Mouse (Mus musculus): ENCODE data around the gene Arid1b. TPM values are rescaled to one million over a fixed set of nuclear protein-coding genes. Genes with fewer than 3 reads are reported as not detected.

The Arid1b gene
- polyA plus RNA-seq, 1 experiment from 2014 or later: 22.6 TPM

DNA sequence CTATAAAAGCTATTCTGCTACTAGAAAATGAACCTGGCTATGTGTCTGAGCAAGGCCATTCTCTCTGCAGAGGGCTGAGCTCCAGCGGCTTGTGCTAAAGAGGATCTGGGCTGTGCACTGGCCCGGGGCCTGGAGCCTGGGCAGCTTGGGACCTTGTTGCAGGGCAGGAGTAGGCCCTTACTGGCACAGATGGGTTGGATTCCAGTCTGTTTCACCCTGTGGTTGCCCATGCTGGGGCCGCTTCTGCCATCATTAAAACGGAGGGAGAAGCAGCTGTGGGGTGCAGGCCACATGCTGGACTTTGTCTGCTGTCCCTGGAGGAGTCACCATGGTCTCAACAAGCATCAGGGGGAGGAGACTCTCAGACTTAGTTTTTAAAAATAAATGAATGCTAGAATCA, 303.4 kb downstream of the Arid1b start:
- Histone ChIP-seq H3K4me2 (replicated peaks; ENCODE audit: low read depth, low read length) (no peak overlapping the region), H3K9me3 (ENCODE audit: control insufficient read depth, low read depth, low read length) (no peaks in the 10 kb centered on the region), H3K27ac (ENCODE audit: low read length) (no peak overlapping the region), H3K9ac (replicated peaks; ENCODE audit: low read depth, low read length) (no peak overlapping the region), H3K4me3 (ENCODE audit: low read depth, low read length) (no peak overlapping the region), H3K27me3 (ENCODE audit: control insufficient read depth, insufficient read depth, low read length) (no peaks in the 10 kb centered on the region), H3K4me1 (ENCODE audit: control insufficient read depth, insufficient read depth, low read length) (peaks cover 24% of the 10 kb centered on the region), H3K36me3 (ENCODE audit: control insufficient read depth, insufficient read depth, low read length) (no peaks in the 10 kb centered on the region; the same call in none of the 2 replicates)
- ATAC-seq (ENCODE audit: insufficient number of reproducible peaks, insufficient read depth, low FRiP score, low read depth): no peak
- WGBS: 93% methylated on average over 4 of the region's 4 CpGs

DNA sequence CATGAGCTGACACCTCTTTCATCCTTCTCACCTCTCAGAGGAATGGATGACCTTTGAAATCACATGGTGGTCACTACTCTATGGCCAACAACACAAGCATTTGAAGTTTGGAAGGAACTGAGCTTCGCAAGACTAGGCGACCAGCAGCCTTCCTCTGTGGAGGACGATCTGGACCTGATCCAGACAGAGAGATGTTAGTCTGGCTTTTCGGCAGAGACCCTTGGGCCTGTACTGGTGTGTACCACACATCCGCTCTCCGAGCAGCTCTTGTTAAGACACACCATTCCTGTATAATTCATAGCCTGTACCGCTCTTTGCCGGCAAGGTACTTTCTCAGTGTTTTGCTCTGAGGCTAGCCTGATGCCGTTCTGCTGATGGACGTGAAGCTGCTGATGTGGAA, 303.9 kb downstream of the Arid1b start:
- H3K9ac ChIP-seq (replicated peaks; ENCODE audit: low read depth, low read length): no peak overlapping the region
- no peak overlapping the region for H3K4me3 ChIP-seq (ENCODE audit: low read depth, low read length)
- H3K27me3 ChIP-seq (ENCODE audit: control insufficient read depth, insufficient read depth, low read length): no peaks in the 10 kb centered on the region
- no peak for ATAC-seq (ENCODE audit: insufficient number of reproducible peaks, insufficient read depth, low FRiP score, low read depth)
- no peak overlapping the region for H3K27ac ChIP-seq (ENCODE audit: low read length)
- H3K4me2 ChIP-seq (replicated peaks; ENCODE audit: low read depth, low read length): no peak overlapping the region
- no peaks in the 10 kb centered on the region; the same call in none of the 2 replicates for H3K36me3 ChIP-seq (ENCODE audit: control insufficient read depth, insufficient read depth, low read length)
- no peaks in the 10 kb centered on the region for H3K9me3 ChIP-seq (ENCODE audit: control insufficient read depth, low read depth, low read length)
- 78% methylated on average over 10 of the region's 10 CpGs for WGBS
- H3K4me1 ChIP-seq (ENCODE audit: control insufficient read depth, insufficient read depth, low read length): peaks cover 24% of the 10 kb centered on the region

DNA sequence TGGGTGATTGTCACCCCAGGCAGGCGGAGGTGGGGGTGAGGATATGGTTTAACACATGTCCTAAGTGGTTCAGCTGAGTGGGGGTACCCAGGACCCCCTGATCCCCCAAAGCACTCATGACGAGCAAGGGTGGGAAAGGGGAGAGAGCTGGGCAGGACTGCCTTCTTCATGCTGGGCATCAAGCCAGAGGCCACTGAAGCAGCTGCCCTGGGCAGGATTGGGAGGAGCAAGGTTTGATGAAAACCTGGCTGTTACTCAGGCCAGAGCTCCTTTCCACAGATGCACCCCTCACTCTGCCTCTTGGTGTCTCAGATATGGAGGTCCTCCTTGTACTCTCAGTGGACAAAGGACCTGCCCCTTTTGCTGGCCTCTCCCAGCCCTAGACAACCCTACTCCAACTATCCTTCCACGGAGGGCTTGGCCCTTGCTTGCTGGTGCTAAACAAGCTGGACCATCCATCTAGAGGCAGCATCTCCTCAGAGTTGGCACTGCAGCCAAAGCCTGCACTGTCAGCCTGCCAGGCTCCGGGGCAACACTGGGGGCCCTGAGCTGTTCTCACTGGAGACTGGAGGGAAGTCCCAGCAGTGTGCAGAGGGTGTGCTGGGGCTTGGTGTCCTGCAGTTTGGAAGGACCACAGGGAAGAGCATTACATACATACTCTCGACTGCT, 304.9 kb downstream of the Arid1b start:
- no peak for ATAC-seq (ENCODE audit: insufficient number of reproducible peaks, insufficient read depth, low FRiP score, low read depth)
- no peak overlapping the region for H3K27ac ChIP-seq (ENCODE audit: low read length)
- H3K27me3 ChIP-seq (ENCODE audit: control insufficient read depth, insufficient read depth, low read length): no peaks in the 10 kb centered on the region
- H3K4me3 ChIP-seq (ENCODE audit: low read depth, low read length): no peak overlapping the region
- H3K9me3 ChIP-seq (ENCODE audit: control insufficient read depth, low read depth, low read length): no peaks in the 10 kb centered on the region
- WGBS: 80% methylated on average over 5 of the region's 5 CpGs
- H3K4me1 ChIP-seq (ENCODE audit: control insufficient read depth, insufficient read depth, low read length): peaks cover 23% of the 10 kb centered on the region
- no peak overlapping the region for H3K9ac ChIP-seq (replicated peaks; ENCODE audit: low read depth, low read length)
- H3K36me3 ChIP-seq (ENCODE audit: control insufficient read depth, insufficient read depth, low read length): no peaks in the 10 kb centered on the region; the same call in none of the 2 replicates
- no peak overlapping the region for H3K4me2 ChIP-seq (replicated peaks; ENCODE audit: low read depth, low read length)

DNA sequence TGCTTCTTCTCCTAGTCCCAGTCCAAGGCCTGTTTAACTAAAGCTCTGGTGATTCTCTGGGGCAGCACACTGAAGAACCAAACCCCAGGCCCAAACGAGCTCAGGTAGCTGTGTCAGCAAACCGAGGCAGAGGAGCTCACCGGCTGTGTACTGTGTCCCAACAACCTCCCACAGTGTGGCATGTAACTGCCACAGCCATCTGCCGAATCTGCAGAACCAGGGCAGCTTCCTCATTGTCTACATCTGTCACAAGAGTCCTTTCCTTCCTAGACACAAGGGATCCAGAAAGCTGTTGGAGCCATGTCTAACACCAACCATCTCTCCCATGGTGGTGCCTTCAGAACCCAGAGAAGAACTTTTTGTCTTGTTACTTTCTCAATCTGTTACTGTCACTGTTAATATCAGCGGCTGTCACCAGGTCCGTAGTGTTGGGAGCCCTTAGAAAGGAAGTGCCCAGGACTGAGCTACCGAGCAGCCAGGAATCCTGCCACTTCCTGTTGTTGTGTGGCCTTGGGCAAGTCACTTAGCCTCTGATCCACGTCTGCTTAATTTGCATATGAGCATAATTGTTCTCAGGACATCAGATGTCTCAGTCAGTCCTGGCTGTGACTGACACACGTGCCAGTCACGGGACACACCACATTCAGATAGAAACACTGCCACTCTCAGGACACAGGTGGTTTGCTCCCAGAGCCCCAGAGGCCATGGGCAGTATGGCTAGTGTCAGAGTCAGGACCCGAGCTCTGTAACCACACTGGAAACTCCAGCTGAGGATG, 309.0 kb downstream of the Arid1b start:
- Histone ChIP-seq H3K9ac (replicated peaks; ENCODE audit: low read depth, low read length) (no peak overlapping the region), H3K36me3 (ENCODE audit: control insufficient read depth, insufficient read depth, low read length) (peaks cover 18% of the 10 kb centered on the region), H3K4me3 (ENCODE audit: low read depth, low read length) (no peak overlapping the region), H3K9me3 (ENCODE audit: control insufficient read depth, low read depth, low read length) (no peaks in the 10 kb centered on the region), H3K27ac (ENCODE audit: low read length) (no peak overlapping the region), H3K27me3 (ENCODE audit: control insufficient read depth, insufficient read depth, low read length) (no peaks in the 10 kb centered on the region), H3K4me2 (replicated peaks; ENCODE audit: low read depth, low read length) (no peak overlapping the region), H3K4me1 (ENCODE audit: control insufficient read depth, insufficient read depth, low read length) (peaks cover 12% of the 10 kb centered on the region)
- no peak for ATAC-seq (ENCODE audit: insufficient number of reproducible peaks, insufficient read depth, low FRiP score, low read depth)
- 80% methylated on average over 11 of the region's 11 CpGs for WGBS

DNA sequence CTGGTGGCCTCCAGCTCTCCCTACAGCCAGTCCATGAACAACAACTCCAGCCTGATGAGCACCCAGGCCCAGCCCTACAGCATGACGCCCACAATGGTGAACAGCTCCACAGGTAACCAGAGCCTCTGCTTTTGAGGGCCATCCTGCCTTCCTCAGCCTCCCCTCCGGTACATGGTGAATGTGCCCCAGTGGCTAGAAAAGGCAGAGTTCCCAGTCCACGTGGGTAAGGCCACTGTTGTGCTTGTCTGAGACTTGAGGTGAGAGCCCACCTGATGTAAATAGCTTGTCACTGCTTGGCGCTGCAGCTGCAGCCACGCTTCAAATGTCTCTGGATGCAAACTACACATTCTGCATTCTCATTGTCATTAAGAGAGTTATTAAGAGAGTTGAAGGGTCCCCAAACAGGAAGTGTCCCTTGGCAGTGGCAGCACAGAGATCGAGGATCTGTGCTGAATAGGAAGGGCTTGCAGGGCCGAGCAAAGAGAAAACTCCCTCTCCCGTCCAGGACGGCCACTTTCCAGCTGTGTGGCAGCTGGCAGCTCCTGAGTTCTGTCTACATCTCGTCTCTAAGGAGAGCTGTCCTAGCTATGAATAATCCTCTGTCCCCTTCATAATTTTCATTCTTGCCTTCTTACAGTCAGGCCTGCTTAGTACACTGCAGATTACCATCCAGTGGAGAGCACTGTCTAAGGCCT, 311.8 kb downstream of the Arid1b start:
- no peak overlapping the region for H3K4me2 ChIP-seq (replicated peaks; ENCODE audit: low read depth, low read length)
- H3K4me3 ChIP-seq (ENCODE audit: low read depth, low read length): no peak overlapping the region
- H3K9me3 ChIP-seq (ENCODE audit: control insufficient read depth, low read depth, low read length): no peaks in the 10 kb centered on the region
- H3K27ac ChIP-seq (ENCODE audit: low read length): no peak overlapping the region
- no peak overlapping the region for H3K9ac ChIP-seq (replicated peaks; ENCODE audit: low read depth, low read length)
- WGBS: 68% methylated on average over 10 of the region's 10 CpGs
- no peaks in the 10 kb centered on the region for H3K27me3 ChIP-seq (ENCODE audit: control insufficient read depth, insufficient read depth, low read length)
- ATAC-seq (ENCODE audit: insufficient number of reproducible peaks, insufficient read depth, low FRiP score, low read depth): no peak
- H3K4me1 ChIP-seq (ENCODE audit: control insufficient read depth, insufficient read depth, low read length): peaks cover 13% of the 10 kb centered on the region; the same call in 1 of the 2 replicates
- H3K36me3 ChIP-seq (ENCODE audit: control insufficient read depth, insufficient read depth, low read length): peaks cover 20% of the 10 kb centered on the region

DNA sequence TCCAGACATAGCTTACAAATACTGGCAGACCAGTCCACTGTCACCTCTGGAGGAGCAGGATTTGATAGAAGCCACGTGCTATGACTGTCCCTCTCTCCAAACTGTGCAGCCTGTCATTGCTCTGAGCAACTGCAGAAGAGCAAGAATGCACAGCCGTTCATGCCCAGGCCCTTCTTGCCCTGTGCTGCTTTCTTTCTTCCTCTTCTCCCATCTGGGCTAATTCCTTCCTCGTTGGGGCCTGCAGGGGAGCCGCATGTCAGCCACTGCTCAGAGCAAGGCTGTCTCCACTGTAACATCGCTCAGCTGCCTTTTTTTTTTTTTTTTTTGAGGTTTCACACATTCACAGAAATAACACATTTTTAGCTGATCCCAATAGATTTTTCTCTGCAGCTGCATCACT, 315.8 kb downstream of the Arid1b start:
- Histone ChIP-seq H3K36me3 (ENCODE audit: control insufficient read depth, insufficient read depth, low read length) (peaks cover 27% of the 10 kb centered on the region), H3K4me3 (ENCODE audit: low read depth, low read length) (no peak overlapping the region), H3K9ac (replicated peaks; ENCODE audit: low read depth, low read length) (no peak overlapping the region), H3K27me3 (ENCODE audit: control insufficient read depth, insufficient read depth, low read length) (no peaks in the 10 kb centered on the region), H3K4me2 (replicated peaks; ENCODE audit: low read depth, low read length) (no peak overlapping the region), H3K9me3 (ENCODE audit: control insufficient read depth, low read depth, low read length) (no peaks in the 10 kb centered on the region), H3K27ac (ENCODE audit: low read length) (peak overlapping the region; percentile 56; the same call in 1 of the 2 replicates), H3K4me1 (ENCODE audit: control insufficient read depth, insufficient read depth, low read length) (0 out of 2 replicates have a peak, but pooled peaks cover 14% of the 10 kb centered on the region)
- WGBS: 28% methylated on average over 5 of the region's 5 CpGs
- ATAC-seq (ENCODE audit: insufficient number of reproducible peaks, insufficient read depth, low FRiP score, low read depth): peak; percentile 56; the same call in 1 of the 2 replicates

DNA sequence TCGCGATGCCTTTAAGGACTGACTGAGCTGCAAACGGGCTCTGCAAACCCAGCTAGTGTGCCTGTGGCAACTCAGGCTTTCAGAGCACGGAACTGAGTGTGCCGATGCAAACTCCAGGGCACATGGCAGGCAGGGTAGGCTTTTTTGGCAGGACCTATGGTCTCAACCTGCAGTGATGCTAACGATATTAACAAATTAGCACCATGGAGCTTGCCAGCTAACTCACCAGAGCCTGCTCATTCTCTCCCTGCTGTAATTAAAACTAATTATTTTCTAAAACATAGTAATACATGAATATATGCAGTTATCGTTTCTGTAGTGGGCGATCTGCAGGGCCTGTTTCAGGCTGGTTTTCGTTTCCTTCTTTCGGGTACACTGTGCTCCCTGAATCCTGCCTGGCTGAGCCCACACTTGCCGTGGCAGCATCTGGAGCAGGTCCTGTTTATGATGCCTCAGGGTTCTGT, 316.3 kb downstream of the Arid1b start:
- no peaks in the 10 kb centered on the region for H3K27me3 ChIP-seq (ENCODE audit: control insufficient read depth, insufficient read depth, low read length)
- H3K9me3 ChIP-seq (ENCODE audit: control insufficient read depth, low read depth, low read length): no peaks in the 10 kb centered on the region
- H3K4me3 ChIP-seq (ENCODE audit: low read depth, low read length): no peak overlapping the region
- WGBS: 76% methylated on average over 11 of the region's 11 CpGs
- no peak for ATAC-seq (ENCODE audit: insufficient number of reproducible peaks, insufficient read depth, low FRiP score, low read depth)
- peaks cover 27% of the 10 kb centered on the region for H3K36me3 ChIP-seq (ENCODE audit: control insufficient read depth, insufficient read depth, low read length)
- H3K9ac ChIP-seq (replicated peaks; ENCODE audit: low read depth, low read length): no peak overlapping the region
- H3K4me2 ChIP-seq (replicated peaks; ENCODE audit: low read depth, low read length): no peak overlapping the region
- H3K4me1 ChIP-seq (ENCODE audit: control insufficient read depth, insufficient read depth, low read length): 0 out of 2 replicates have a peak, but pooled peaks cover 14% of the 10 kb centered on the region
- peak overlapping the region; percentile 56; the same call in 1 of the 2 replicates for H3K27ac ChIP-seq (ENCODE audit: low read length)

DNA sequence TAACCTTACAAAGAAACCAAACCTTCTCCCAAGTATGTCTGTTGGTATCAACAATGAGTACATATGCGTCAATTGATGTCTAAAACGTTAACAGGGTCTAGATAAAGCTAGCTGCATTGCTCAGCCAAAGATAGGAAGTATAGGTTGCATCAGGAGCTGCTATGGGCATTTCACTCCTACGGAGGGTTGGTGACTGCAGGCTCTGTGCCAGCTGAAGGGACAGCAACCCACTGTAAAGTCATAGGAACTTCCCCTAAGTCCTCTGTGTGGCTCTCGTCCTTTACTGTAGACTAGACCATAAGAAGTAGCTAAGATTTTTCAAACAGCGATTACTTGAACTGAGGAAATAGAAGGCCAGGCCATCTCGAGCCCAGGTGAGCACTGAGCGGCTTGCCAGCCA, 316.9 kb downstream of the Arid1b start:
- H3K9ac ChIP-seq (replicated peaks; ENCODE audit: low read depth, low read length): no peak overlapping the region
- no peak overlapping the region for H3K4me2 ChIP-seq (replicated peaks; ENCODE audit: low read depth, low read length)
- no peaks in the 10 kb centered on the region for H3K9me3 ChIP-seq (ENCODE audit: control insufficient read depth, low read depth, low read length)
- WGBS: 87% methylated on average over 7 of the region's 7 CpGs
- no peak overlapping the region; the same call in 1 of the 2 replicates for H3K27ac ChIP-seq (ENCODE audit: low read length)
- no peak for ATAC-seq (ENCODE audit: insufficient number of reproducible peaks, insufficient read depth, low FRiP score, low read depth)
- no peaks in the 10 kb centered on the region for H3K27me3 ChIP-seq (ENCODE audit: control insufficient read depth, insufficient read depth, low read length)
- H3K4me1 ChIP-seq (ENCODE audit: control insufficient read depth, insufficient read depth, low read length): 0 out of 2 replicates have a peak, but pooled peaks cover 11% of the 10 kb centered on the region
- no peak overlapping the region for H3K4me3 ChIP-seq (ENCODE audit: low read depth, low read length)
- H3K36me3 ChIP-seq (ENCODE audit: control insufficient read depth, insufficient read depth, low read length): peaks cover 22% of the 10 kb centered on the region

All from stomach, embryonic 14.5 days (tissue).